Mouse (Mus musculus): ENCODE results near the gene Epha4.

DNA sequence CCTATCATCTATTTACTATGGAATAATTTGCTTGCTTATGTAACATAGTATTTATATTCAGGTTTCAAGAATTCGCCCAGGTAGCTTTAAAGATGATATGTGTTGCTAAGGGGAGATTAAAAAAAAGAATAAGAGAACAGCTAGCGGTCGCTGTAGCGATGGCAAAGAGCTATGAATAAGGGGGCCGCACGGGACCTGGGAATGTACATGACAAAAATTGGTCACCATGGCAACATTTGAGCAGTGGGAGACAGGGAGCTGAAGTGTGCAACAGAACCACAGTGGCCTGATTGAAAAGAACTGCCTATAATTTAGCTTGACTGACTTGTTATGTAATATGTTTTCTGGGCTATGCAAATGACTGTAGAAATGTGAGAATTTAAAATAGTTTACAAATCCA lies 30.8 kb upstream of the Epha4 start:
- TF ChIP-seq CTCF (IDR thresholded peaks at IDR 0.05; ENCODE audit: insufficient read depth, low read depth, low read length) (no peak), POLR2A (IDR thresholded peaks at IDR 0.05; ENCODE audit: insufficient read depth, low read depth, low read length) (no peak)
